Mouse (Mus musculus): ENCODE results near the gene Cmip. TPM values are rescaled to one million over a fixed set of nuclear protein-coding genes. Genes with fewer than 3 reads are reported as not detected.
A peak's percentile ranks its signal among the peaks of the same experiment; 100 is the strongest.

Cmip gene
- polyA plus RNA-seq, 1 experiment from 2014 or later = 87.3 TPM

GRCm38 (mm10) chr8:117380796-117381195 lies 123.9 kb downstream of the Cmip start:
- ATAC-seq (ENCODE audit: low FRiP score) = no peak
- H3K4me1 ChIP-seq (replicated peaks) = peaks cover 48% of the 10 kb centered on the region
- H3K27me3 ChIP-seq = no peaks in the 10 kb centered on the region
- no peak overlapping the region for H3K4me2 ChIP-seq
- no peak overlapping the region for H3K4me3 ChIP-seq
- H3K9ac ChIP-seq = no peak overlapping the region
- no peaks in the 10 kb centered on the region for H3K9me3 ChIP-seq
- peak overlapping the region; percentile 52 for H3K27ac ChIP-seq
- H3K36me3 ChIP-seq = peaks cover 40% of the 10 kb centered on the region
- WGBS = 72% methylated on average over 8 of the region's 8 CpGs

GRCm38 (mm10) chr8:117386142-117386541 lies 129.3 kb downstream of the Cmip start:
- Histone ChIP-seq H3K27me3 (no peaks in the 10 kb centered on the region), H3K36me3 (peaks cover 31% of the 10 kb centered on the region), H3K4me3 (no peak overlapping the region), H3K4me2 (no peak overlapping the region), H3K9me3 (no peaks in the 10 kb centered on the region), H3K27ac (no peak overlapping the region), H3K9ac (no peak overlapping the region), H3K4me1 (replicated peaks) (peaks cover 21% of the 10 kb centered on the region)
- ATAC-seq (ENCODE audit: low FRiP score) = no peak
- 75% methylated on average over 2 of the region's 2 CpGs for WGBS

GRCm38 (mm10) chr8:117387642-117388041 lies 130.8 kb downstream of the Cmip start:
- Histone ChIP-seq H3K36me3 (peaks cover 23% of the 10 kb centered on the region), H3K27me3 (no peaks in the 10 kb centered on the region), H3K4me2 (no peak overlapping the region), H3K9me3 (no peaks in the 10 kb centered on the region), H3K4me3 (no peak overlapping the region), H3K4me1 (replicated peaks) (peaks cover 22% of the 10 kb centered on the region), H3K27ac (peak overlapping the region; percentile 40), H3K9ac (no peak overlapping the region)
- ATAC-seq (ENCODE audit: low FRiP score) = no peak
- 71% methylated on average over 10 of the region's 10 CpGs for WGBS

DNA sequence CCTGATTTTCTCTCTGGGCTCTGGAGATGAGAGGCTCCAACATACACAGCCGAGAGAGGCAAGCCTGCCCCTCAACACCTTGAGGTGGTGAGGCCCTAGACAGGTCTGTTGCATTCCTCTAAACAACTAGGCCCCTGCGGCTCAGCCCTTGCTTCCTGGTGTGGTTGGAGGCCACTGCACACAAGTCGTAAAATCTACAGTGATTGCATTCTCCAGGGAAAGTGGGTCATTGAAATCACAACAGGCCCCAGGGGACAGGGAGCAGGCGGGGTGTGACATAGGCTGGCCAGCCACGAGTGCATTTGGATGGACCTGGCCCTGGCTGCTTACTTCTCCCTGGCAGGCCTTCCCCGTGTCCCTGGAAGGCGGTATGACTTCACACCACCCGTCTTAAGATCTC lies 131.5 kb downstream of the Cmip start:
- H3K9ac ChIP-seq = no peak overlapping the region
- no peak overlapping the region for H3K4me3 ChIP-seq
- H3K9me3 ChIP-seq = no peaks in the 10 kb centered on the region
- H3K4me1 ChIP-seq (replicated peaks) = peaks cover 22% of the 10 kb centered on the region
- peak overlapping the region; percentile 40; the same call in 1 of the 2 replicates for H3K27ac ChIP-seq
- H3K36me3 ChIP-seq = peaks cover 23% of the 10 kb centered on the region
- WGBS = 71% methylated on average over 8 of the region's 8 CpGs
- no peak for ATAC-seq (ENCODE audit: low FRiP score)
- H3K27me3 ChIP-seq = no peaks in the 10 kb centered on the region
- H3K4me2 ChIP-seq = no peak overlapping the region

- Histone ChIP-seq H3K36me3 (peaks cover 14% of the 10 kb centered on the region), H3K9ac (no peak overlapping the region), H3K4me2 (no peak overlapping the region), H3K27me3 (no peaks in the 10 kb centered on the region), H3K27ac (peak overlapping the region; percentile 12; the same call in 1 of the 2 replicates), H3K9me3 (no peaks in the 10 kb centered on the region), H3K4me3 (no peak overlapping the region), H3K4me1 (replicated peaks) (peaks cover 31% of the 10 kb centered on the region)
- ATAC-seq (ENCODE audit: low FRiP score) = no peak
- WGBS = 51% methylated on average over 6 of the region's 6 CpGs
Observed at GRCm38 (mm10) chr8:117393853-117394252, 137.0 kb downstream of the Cmip start.

DNA sequence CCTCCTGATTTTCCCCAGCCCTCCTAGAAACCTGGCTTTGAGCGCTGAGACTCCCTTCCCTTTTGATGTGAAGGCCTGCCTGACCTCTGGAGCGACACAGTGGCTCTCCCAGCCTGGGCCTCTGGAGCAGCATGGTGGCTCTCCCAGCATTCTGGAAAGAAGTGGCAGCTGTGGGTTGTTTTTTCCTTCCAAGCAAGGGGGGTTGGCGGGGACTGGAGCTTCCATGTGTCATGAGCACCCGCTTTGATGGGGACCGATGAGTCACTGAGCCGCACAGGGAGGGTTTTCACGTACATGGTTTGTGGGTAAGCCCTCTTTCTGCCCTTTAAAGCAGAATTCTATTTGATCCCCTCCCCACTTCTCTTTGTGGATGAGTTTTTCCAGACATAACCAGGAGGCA lies 138.2 kb downstream of the Cmip start:
- Histone ChIP-seq H3K4me3 (no peak overlapping the region), H3K27ac (peak overlapping the region; percentile 14; the same call in 1 of the 2 replicates), H3K4me1 (replicated peaks) (peaks cover 41% of the 10 kb centered on the region), H3K36me3 (peaks cover 14% of the 10 kb centered on the region), H3K9ac (no peak overlapping the region), H3K27me3 (no peaks in the 10 kb centered on the region), H3K9me3 (no peaks in the 10 kb centered on the region), H3K4me2 (no peak overlapping the region)
- WGBS = 61% methylated on average over 7 of the region's 7 CpGs
- no peak for ATAC-seq (ENCODE audit: low FRiP score)

GRCm38 (mm10) chr8:117396884-117397283 lies 140.0 kb downstream of the Cmip start:
- Histone ChIP-seq H3K9me3 (no peaks in the 10 kb centered on the region), H3K4me1 (replicated peaks) (peaks cover 54% of the 10 kb centered on the region), H3K27ac (no peak overlapping the region), H3K4me3 (no peak overlapping the region), H3K36me3 (peaks cover 14% of the 10 kb centered on the region), H3K4me2 (no peak overlapping the region), H3K9ac (no peak overlapping the region), H3K27me3 (no peaks in the 10 kb centered on the region)
- ATAC-seq (ENCODE audit: low FRiP score) = no peak
- 89% methylated on average over 4 of the region's 4 CpGs for WGBS

DNA sequence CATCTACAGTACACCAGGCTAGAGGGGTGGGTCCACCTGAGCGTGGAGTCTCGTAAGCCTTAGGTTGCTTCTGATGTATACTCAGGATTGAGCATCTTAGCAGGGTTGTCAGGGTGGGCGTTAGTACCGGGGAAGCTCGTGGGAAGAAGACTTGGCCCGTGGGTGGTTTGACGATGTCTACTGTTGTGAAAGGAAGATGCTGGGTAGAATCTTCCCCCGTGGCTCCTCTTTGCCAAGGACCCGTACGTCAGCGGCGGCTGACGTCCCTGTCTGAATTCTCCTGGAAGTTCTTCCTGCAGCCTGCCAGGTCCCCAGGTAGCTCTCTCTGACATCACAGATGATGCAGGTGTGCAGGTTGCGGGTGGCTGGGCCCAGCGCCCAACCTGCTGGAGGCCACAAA lies 140.9 kb downstream of the Cmip start:
- no peaks in the 10 kb centered on the region for H3K27me3 ChIP-seq
- WGBS = 97% methylated on average over 15 of the region's 15 CpGs
- H3K4me1 ChIP-seq (replicated peaks) = peaks cover 62% of the 10 kb centered on the region
- no peak overlapping the region for H3K4me2 ChIP-seq
- H3K27ac ChIP-seq = peak overlapping the region; percentile 53; the same call in 1 of the 2 replicates
- no peak overlapping the region for H3K9ac ChIP-seq
- no peak overlapping the region for H3K4me3 ChIP-seq
- no peak for ATAC-seq (ENCODE audit: low FRiP score)
- H3K9me3 ChIP-seq = no peaks in the 10 kb centered on the region
- peaks cover 14% of the 10 kb centered on the region for H3K36me3 ChIP-seq

- peaks cover 70% of the 10 kb centered on the region for H3K4me1 ChIP-seq (replicated peaks)
- WGBS = 66% methylated on average over 8 of the region's 8 CpGs
- ATAC-seq (ENCODE audit: low FRiP score) = peak; percentile 34; the same call in 1 of the 2 replicates
Observed at GRCm38 (mm10) chr8:117399229-117399628, 142.4 kb downstream of the Cmip start.

GRCm38 (mm10) chr8:117400820-117401219 lies 144.0 kb downstream of the Cmip start:
- peak overlapping the region; percentile 48 for H3K27ac ChIP-seq
- H3K27me3 ChIP-seq = no peaks in the 10 kb centered on the region
- no peak overlapping the region for H3K4me2 ChIP-seq
- peaks cover 14% of the 10 kb centered on the region for H3K36me3 ChIP-seq
- H3K9me3 ChIP-seq = no peaks in the 10 kb centered on the region
- H3K9ac ChIP-seq = no peak overlapping the region
- WGBS = 79% methylated on average over 6 of the region's 6 CpGs
- H3K4me3 ChIP-seq = no peak overlapping the region
- H3K4me1 ChIP-seq (replicated peaks) = peaks cover 66% of the 10 kb centered on the region
- ATAC-seq (ENCODE audit: low FRiP score) = no peak

More at GRCm38 (mm10) chr8:117399229-117399628, 142.4 kb downstream of the Cmip start:
- no peaks in the 10 kb centered on the region for H3K27me3 ChIP-seq
- no peak overlapping the region for H3K4me3 ChIP-seq
- no peaks in the 10 kb centered on the region for H3K9me3 ChIP-seq
- peaks cover 14% of the 10 kb centered on the region for H3K36me3 ChIP-seq
- no peak overlapping the region for H3K4me2 ChIP-seq
- H3K9ac ChIP-seq = no peak overlapping the region
- peak overlapping the region; percentile 73 for H3K27ac ChIP-seq

DNA sequence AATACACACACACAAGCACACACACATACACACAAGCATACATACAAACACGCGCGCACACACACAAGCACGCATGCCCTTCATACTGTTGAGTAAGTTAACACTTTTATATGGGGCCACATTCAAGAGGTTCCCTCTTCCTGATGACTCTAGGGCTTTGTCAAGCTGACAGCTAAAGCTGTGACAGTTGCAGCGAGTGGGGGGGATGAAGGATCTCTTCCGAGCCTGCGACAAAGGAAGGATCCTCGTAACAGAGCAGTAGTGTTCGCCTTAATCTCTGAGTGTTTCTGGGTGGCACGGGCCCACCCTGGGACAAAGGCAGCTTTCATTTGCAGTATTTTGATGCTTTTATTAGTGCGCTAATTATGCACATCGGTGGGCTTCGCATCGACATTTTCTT lies 145.0 kb downstream of the Cmip start:
- no peak for ATAC-seq (ENCODE audit: low FRiP score)

DNA sequence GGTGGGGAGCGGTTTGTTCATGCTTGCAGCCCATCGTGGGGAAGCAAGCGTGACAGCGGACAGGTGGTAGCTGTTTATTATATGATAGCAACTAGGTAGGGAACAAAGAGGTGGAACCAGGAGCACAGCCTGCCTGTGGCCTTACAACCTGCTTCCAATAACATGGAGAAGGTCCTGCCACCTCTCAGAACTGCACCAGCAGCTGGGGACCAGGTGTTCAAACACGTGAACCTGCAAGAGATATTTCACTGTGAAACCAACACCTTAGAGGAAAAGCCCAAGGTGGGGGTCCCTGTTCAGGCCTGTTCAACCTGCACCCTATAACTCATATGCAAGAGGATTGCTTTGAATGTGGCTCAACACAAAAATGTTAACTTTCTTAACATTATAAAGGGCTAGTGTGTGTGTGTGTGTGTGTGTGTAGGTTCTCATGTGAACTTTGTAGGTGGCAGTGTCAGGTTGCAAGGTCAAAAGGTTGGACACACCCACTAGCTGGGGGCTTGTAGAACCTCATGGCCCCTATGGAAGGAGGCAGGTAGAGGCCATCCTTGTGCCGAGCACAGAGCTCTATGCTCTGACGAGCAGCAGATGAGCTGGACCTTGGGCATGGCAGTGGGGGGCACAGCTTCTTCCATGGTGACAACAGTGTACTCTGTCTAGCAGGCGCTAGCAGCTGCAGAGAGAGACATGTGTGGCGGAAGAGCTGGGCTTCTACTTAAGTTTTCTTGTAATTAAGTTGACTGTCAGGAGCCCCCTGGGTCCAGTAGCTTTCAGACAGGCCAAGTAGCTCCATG lies 146.2 kb downstream of the Cmip start:
- H3K4me2 ChIP-seq = no peak overlapping the region
- peak overlapping the region; percentile 86 for H3K27ac ChIP-seq
- H3K36me3 ChIP-seq = no peaks in the 10 kb centered on the region
- peak; percentile 41 for ATAC-seq (ENCODE audit: low FRiP score)
- peaks cover 72% of the 10 kb centered on the region for H3K4me1 ChIP-seq (replicated peaks)
- WGBS = 58% methylated on average over 9 of the region's 9 CpGs
- H3K9ac ChIP-seq = peak overlapping the region; percentile 58; the same call in 1 of the 2 replicates
- H3K27me3 ChIP-seq = no peaks in the 10 kb centered on the region
- H3K4me3 ChIP-seq = no peak overlapping the region
- H3K9me3 ChIP-seq = no peaks in the 10 kb centered on the region

More for the DNA sequence above, 145.0 kb downstream of the Cmip start:
- Histone ChIP-seq H3K9me3 (no peaks in the 10 kb centered on the region), H3K27me3 (no peaks in the 10 kb centered on the region), H3K4me1 (replicated peaks) (peaks cover 71% of the 10 kb centered on the region), H3K4me2 (no peak overlapping the region), H3K27ac (peak overlapping the region; percentile 86), H3K4me3 (no peak overlapping the region), H3K9ac (no peak overlapping the region), H3K36me3 (peaks cover 4% of the 10 kb centered on the region)
- WGBS = 64% methylated on average over 14 of the region's 14 CpGs

Measured in hindbrain, embryonic 13.5 days (tissue).